Mouse (Mus musculus) 3134 (cell line): ENCODE data around the gene Adat3.
A peak's percentile ranks its signal among the peaks of the same experiment; 100 is the strongest.

Experiments
- DNase-seq: peaks from one replicate; pipeline ENCODE4 v3.0.0-alpha.2; 2011; ENCODE audit warnings: low spot score; ENCODE audit not compliant: insufficient read length; ENCODE audit errors: extremely low read depth

Gene Adat3

GRCm38 (mm10) chr10:80602698-80603325 lies at the start of gene Adat3, which contains the start of gene Scamp4:
Adat3 (plus strand) TSS chr10:80602880.
Scamp4 (plus strand) TSS chr10:80602872.
- DNase-seq, result peak; percentile 98

DNA sequence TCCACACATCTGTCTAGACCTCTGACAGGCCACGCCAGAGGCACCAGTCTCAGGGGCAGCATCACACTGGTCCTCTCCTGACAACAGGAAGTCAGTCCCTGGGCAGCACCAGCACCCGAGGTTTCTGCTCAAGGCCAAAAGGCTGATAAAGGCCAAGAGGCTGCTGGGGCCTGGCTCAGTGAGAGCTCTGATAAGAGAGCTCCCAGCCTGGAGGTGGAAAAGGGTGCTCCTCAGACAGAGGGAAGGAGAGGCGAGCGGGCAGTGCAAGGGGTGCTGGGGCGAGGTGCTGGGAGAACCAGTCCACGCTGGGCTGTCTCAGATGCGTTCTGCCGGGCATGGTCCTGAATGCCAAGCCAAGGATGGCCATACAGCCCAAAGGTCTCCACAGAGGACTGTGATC lies 49.1 kb upstream of the Adat3 start:
- no peak for DNase-seq

DNA sequence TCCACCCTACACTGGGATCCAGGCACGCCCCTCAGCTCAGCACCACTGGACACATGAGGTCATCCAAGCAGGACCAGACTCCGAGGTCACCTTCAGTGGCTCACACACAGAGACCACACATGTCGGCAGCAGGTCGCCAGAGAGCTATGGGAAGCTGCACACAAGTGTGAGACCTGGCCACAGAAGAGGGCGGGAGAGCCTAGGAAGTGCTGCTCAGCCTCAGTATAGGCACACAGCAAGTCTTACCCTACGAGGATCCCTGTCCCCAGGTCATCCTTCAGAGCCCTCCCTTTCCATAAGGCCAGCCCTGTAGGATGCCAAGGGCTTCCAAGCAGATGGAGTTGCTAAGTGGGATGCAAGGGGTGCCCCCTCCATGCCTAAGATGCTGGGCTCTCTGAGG lies 48.7 kb upstream of the Adat3 start:
- no peak for DNase-seq

DNA sequence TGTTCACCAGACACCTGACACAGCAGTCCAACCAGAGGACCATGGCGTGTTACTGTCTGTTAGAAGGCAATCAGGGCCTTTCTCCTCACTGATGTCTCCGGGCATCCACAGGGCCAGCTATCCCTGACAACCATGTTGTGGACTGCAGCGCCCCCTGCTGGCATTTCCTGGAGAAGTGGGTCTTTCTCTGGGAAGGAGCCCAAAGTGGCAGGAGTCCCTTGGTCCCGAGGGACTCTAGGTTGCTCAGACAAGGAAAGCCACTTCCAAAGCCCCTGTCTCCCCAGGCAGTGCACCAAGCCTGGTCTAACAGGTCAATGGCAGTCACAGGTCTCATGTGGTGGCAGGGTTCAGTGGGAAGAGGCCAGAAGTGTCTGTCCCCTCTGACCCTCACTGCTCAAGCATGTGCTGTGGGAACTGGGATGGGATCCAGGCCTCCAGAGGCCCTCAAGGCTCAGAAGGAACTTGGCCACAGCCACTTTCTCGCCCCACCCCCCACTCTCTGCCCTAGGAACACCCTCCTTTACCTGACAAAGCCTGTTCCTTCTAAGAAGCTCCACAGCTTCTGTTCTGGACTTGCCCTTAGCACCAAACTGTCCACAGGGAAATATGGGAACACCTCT lies 45.2 kb upstream of the Adat3 start:
- DNase-seq, result peak; percentile 73

GRCm38 (mm10) chr10:80559431-80559830 lies 43.2 kb upstream of the Adat3 start:
- DNase-seq, result no peak

GRCm38 (mm10) chr10:80560621-80561020 lies 42.1 kb upstream of the Adat3 start:
- no peak for DNase-seq

- peak; percentile 91 for DNase-seq
Measured at GRCm38 (mm10) chr10:80561116-80561944, 41.4 kb upstream of the Adat3 start, which contains the start of gene Rexo1. Rexo1 (minus strand) TSS chr10:80561560.

DNA sequence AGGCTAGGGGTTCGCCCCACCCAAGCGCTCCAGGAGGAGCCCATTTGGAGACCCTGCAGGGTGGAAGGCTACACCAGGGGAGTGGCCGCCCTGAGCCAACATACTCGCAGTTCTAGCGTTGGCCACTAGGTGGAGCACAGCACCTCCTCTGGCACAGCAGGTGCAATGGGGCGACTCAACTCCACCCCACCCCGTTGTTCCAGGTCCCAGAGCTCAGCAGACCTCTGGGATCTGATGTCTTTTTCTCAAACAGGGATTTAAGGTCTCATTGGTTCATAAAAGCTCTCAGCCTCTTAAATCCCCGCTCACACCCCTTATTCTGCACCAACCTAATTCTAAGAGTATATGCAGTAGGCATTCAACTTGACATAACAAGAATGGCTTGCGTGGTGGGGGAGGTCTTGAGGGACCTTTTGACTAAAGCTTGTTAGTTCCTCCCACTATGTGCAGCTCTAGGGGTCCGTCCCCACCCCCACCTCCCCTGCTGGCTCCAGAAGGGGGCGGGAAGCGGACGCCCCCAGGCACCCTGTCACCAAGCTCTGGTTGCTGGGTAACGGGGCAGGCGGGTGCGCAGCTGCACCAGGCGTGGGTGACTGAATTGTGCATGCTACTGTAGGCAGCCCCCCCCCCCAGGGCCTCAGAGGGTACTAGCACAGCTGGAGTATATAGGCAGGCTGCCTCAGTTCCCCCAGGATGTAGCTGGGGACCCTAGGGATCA lies 36.1 kb upstream of the Adat3 start:
- DNase-seq, result peak; percentile 43

DNA sequence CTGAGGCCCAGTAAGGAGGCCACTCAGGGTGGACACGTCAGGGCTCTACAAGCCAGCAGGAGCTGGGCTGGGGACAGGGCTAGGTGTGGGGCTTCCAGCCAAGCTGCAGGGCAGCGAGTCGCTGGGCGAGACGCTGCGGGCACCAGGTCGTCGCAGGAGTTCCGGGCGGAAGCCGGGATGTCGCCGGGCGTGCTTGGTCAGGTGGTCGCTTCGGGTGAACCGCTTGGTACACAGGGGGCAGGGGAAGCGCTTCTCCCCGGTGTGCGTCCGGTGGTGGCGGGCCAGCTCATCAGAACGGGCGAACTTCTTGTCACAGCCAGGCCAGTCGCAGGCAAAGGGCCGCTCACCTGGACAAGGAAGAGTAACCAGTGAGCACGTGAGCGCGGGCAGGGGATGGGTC lies 33.8 kb upstream of the Adat3 start:
- no peak for DNase-seq

GRCm38 (mm10) chr10:80569664-80570066 lies 33.0 kb upstream of the Adat3 start:
- no peak for DNase-seq

DNA sequence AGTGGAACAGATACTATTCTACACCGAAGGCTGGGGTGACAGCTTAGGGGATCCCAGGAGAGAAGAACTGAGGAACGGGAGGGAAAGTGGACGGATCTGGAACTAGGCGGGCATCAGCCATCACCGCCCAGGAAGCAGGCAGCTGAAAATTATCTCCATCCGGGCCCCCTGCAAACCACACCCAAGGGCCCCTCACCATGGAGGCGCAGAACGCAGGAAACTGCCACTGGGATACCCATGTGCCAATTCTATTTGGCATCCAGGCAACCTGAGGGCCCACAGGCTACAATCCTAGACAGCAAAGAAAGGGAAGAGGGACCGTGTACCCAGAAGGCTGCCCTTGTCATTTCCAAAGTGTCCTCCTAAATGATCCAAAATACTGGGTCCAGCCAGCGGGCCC lies 32.3 kb upstream of the Adat3 start:
- no peak for DNase-seq

DNA sequence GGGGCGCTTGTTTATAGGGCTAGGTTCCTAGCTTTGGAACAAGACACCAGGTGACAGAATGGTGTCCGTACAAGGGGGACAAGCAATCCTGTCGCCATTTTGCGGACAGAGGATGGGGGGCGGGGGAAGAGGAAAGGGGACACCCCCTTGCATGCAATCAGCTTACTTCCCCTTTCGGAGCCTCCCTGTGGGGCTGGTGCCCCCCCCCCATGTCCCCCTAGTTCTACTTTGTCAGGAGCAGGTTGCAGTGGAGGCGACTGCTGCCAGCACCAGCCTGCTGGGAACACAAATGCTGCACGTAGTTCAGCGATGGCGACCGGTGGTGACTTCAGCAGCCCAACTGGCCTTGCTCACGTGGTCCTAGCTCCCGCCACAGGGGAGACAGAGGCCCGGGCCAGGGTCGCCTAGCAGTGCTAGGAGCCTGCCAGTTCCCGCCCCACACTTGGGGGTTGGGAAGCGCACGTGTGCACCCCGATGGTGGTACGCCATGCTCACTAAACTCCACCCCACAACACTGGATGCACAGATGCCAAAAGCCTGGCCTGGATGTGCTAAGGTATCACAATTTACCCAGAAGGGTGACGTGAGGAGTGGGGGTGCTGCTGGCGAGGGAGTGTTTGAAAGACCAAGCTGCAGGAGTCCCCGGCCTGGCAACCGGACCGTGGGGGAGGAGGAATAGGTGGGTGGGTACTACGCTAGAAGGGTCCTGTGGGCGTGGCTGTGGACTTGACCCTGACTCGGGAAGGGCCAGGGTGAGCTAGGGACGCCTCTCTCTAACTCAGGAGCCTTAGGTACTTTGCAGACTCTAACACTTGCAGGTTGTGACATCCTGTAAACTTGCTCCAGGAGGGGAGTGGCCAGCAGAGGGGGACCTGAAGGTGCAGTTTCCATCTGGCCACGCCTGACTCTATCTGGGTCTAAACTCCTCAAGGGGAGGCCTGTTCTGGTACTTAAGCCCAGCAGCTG lies 31.5 kb upstream of the Adat3 start:
- DNase-seq, result no peak

DNA sequence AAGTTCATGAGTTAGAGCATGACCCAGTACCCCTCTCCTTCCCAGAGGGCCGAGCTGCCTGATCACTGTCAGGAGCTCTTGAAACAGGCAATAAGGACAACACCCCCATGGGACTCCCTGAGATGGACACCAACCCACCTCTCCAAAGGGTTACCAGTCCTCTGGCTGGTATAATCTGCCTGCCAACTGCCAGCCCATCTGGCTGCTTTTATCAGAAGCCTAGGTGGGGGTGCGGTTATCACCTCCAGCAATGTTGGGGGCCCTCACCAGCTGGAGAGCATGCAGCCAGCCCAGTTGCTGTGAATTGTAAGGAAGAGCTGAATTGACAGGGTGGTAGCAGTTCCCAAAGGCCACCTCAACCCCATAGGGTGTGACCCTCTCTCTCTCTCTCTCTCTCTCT lies 30.2 kb upstream of the Adat3 start:
- DNase-seq, result no peak

DNA sequence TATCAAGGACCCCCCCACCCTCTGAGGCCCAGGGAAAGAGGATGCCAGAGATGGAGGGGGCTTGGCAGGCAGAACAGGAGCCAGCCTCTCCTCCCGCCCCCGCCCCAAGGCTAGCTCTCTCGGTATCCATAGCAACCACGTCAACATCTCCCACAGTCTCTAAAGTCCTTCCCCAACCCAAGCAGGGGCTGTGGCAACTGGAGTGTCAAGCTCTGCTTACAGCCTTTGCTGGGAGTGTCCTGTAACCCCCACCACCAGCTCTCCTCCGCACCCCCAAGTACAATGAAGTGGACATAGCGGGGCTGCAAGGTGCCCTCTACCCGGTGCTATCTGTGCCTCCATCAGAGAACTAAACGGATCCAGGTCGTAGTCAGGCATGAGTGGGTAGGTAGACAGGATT lies 28.7 kb upstream of the Adat3 start:
- no peak for DNase-seq

- DNase-seq, result no peak
Measured at GRCm38 (mm10) chr10:80574896-80575295, 27.8 kb upstream of the Adat3 start.

DNA sequence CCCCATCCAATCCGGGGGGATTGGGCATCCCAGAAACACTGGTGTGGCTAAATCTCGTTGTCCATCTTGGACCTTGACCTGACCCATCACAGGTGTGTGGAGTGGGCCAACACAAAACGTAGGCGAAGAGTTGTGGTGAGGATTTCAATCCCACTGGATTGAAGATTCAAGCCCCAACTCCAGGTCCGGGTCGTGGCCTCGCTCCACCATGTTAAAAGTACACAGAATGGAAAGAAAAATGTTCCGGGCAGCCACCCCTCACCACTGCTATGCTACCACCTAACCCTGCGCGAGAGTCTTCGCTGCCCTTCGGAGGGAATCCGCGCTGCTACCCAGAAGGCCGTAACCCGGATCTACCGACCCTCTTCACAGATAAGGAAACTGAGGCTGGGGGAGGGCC lies 26.8 kb upstream of the Adat3 start:
- no peak for DNase-seq

- DNase-seq, result peak; percentile 76
Measured at GRCm38 (mm10) chr10:80576351-80577194, 26.1 kb upstream of the Adat3 start.

DNA sequence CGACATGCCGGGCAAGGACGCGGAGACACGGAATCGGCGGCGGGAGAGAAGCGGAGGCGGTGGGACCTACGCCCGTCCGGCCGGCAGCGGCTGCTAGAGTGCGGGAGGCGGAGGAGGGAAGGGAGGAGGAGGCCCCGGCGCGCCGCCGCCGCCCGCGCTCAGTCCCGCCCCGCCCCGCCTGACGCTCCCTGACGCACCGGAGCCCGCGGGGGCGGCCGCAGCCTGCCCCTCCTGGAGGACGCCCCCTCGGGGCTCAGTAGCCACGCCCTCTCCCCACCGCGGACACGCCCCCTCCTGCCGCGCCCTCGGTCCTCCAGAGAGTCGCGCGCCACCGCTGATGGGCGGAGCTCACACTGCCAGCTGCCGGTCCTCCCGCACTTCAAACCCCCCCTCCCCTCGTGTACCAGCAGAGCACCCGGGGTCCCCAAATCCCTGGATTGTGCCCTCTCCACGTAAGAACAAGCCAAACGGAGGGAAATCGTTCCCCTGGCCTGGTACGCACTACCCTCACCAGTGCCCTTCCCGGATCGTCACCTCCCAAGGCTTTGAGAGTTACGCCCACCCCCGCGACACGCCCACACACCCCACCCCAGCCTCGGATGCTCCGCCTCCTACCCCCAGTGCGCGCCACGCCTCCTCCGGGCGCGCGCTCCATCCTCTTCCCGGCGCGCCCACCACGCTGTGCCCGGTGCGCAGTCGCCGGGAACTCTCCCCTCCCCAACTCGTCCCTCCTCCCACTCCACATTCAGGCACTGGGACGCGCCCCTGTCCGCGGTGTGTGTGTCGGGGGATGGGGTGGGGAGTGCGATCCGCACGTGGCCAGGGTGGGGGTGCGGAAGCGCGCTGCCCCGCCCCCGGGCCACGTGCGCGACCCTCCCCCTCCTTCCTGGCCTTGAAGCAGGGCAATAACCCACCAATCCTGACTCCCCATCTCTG lies 25.2 kb upstream of the Adat3 start, which contains the start of gene Klf16:
Gene Klf16, minus strand, starts transcription at position 127 of the 936 bp plus-strand sequence.
- DNase-seq, result peak; percentile 97
